ENCODE assay signal across 8 mouse cellular contexts in the genomic region with DNA sequence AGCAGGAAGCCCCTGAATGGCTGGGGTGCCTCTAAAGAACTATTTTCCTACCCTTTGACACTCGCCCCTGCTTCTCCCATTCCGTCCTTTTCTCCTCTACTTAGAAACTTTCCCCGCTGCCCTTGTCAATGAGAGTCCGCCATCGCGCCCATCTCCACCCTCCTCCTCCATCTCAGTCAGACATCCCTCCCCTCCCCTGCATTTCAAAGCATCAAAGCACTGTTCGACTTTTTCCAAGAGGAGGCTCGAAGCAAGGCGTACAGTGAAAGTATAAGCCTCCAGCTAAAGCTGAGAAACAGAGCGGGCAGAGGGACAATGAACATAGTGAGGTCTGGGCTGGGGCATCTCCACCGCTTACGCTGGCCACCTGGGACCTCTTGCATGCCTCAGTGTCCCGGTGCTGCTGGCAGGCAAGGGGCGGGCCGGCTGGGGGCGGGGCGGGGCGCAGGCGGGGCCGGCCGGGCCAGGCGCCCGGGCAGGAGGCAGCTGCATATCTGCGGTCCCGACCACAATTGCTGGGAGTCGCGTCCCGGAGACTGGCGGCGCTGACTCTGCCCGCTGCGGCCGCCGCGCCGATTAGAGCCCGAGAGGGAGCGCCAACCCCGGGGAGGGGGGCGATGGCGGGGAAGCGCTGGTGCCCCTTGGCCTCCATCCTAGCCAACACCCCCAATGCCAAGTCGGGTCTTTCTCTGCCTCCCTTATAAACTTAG. TPM values are rescaled to one million over a fixed set of nuclear protein-coding genes. Genes with fewer than 3 reads are reported as not detected.
A peak's percentile ranks its signal among the peaks of the same experiment; 100 is the strongest.
DNase-seq lines count a peak whose midpoint lies in the region; ATAC-seq and TF ChIP-seq lines count a peak whose summit lies in the region.

No protein-coding gene starts in this region.

- no peaks in the 10 kb centered on the region for H3K9me3 ChIP-seq in forebrain, embryonic 14.5 days (replicated peaks; ENCODE audit: control insufficient read depth, low read length)
- no peaks in the 10 kb centered on the region for H3K9me3 ChIP-seq in hindbrain, embryonic 15.5 days
- no peaks in the 10 kb centered on the region for H3K9me3 ChIP-seq in liver, embryonic 13.5 days (replicated peaks)
- no peaks in the 10 kb centered on the region for H3K9me3 ChIP-seq in neural tube, embryonic 11.5 days (ENCODE audit: control insufficient read depth, low read length)

- no peak for TF ChIP-seq CTCF in bone marrow macrophage, adult 2 months (IDR thresholded peaks at IDR 0.05; ENCODE audit: low read depth, low read length)

- no peaks in the 10 kb centered on the region; the same call in 1 of the 2 replicates for H3K27me3 ChIP-seq in forebrain, embryonic 14.5 days (replicated peaks; ENCODE audit: control insufficient read depth, insufficient read depth, low read length)
- H3K27me3 ChIP-seq in hindbrain, embryonic 15.5 days, result 0 out of 2 replicates have a peak, but pooled peaks cover 5% of the 10 kb centered on the region
- peaks cover 30% of the 10 kb centered on the region for H3K27me3 ChIP-seq in liver, embryonic 13.5 days
- H3K27me3 ChIP-seq in neural tube, embryonic 11.5 days (ENCODE audit: control insufficient read depth, insufficient read depth, low read length), result no peaks in the 10 kb centered on the region

- H3K4me2 ChIP-seq in forebrain, embryonic 14.5 days (ENCODE audit: low read length), result peak overlapping the region; percentile 96
- H3K4me2 ChIP-seq in hindbrain, embryonic 15.5 days, result peak overlapping the region; percentile 97
- peak overlapping the region; percentile 98 for H3K4me2 ChIP-seq in liver, embryonic 13.5 days
- peak overlapping the region; percentile 68 for H3K4me2 ChIP-seq in neural tube, embryonic 11.5 days (ENCODE audit: low read depth)

- peak; percentile 10 to 31 for DNase-seq in right cerebral cortex, adult 2 months (ENCODE audit: low spot score in 2 of 2)
- DNase-seq in right cerebral cortex, postnatal 36 days (ENCODE audit: low spot score in 2 of 2), result no peak
- DNase-seq in forebrain, embryonic 14.5 days (ENCODE audit: low spot score), result peak; percentile 55
- DNase-seq in liver, embryonic 13.5 days, result peak; percentile 56
- DNase-seq in neural tube, embryonic 11.5 days (ENCODE audit: low spot score), result peak; percentile 72
- DNase-seq in thymus, postnatal 4 days, result peak; percentile 67

- no peaks in the 10 kb centered on the region for H3K36me3 ChIP-seq in forebrain, embryonic 14.5 days (ENCODE audit: control insufficient read depth, insufficient read depth, low read length)
- no peaks in the 10 kb centered on the region for H3K36me3 ChIP-seq in hindbrain, embryonic 15.5 days
- H3K36me3 ChIP-seq in liver, embryonic 13.5 days, result no peaks in the 10 kb centered on the region
- no peaks in the 10 kb centered on the region for H3K36me3 ChIP-seq in neural tube, embryonic 11.5 days (ENCODE audit: control insufficient read depth, insufficient read depth, low read length)

- H3K4me3 ChIP-seq in bone marrow macrophage, adult 2 months (ENCODE audit: insufficient read depth, low read length), result peak overlapping the region; percentile 53
- peak overlapping the region; percentile 54 for H3K4me3 ChIP-seq in forebrain, embryonic 14.5 days (ENCODE audit: low read depth, low read length)
- H3K4me3 ChIP-seq in hindbrain, embryonic 15.5 days, result peak overlapping the region; percentile 57
- H3K4me3 ChIP-seq in liver, embryonic 13.5 days (replicated peaks), result peak overlapping the region; percentile 68
- peak overlapping the region; percentile 44 for H3K4me3 ChIP-seq in neural tube, embryonic 11.5 days (ENCODE audit: low read depth, low read length)

- no peak overlapping the region for H3K27ac ChIP-seq in bone marrow macrophage, adult 2 months (ENCODE audit: insufficient read depth, low read depth, low read length)
- no peak overlapping the region for H3K27ac ChIP-seq in forebrain, embryonic 14.5 days (ENCODE audit: low read depth, low read length)
- peak overlapping the region; percentile 54 for H3K27ac ChIP-seq in hindbrain, embryonic 15.5 days (replicated peaks)
- H3K27ac ChIP-seq in liver, embryonic 13.5 days, result peak overlapping the region; percentile 54; the same call in 1 of the 2 replicates
- H3K27ac ChIP-seq in neural tube, embryonic 11.5 days (ENCODE audit: low read depth, low read length), result peak overlapping the region; percentile 30

- ATAC-seq in forebrain, embryonic 14.5 days, result peak; percentile 81
- peak; percentile 72 for ATAC-seq in hindbrain, embryonic 15.5 days (ENCODE audit: low FRiP score, low read depth)
- peak; percentile 89 for ATAC-seq in liver, embryonic 13.5 days (ENCODE audit: low read depth)
- ATAC-seq in neural tube, embryonic 11.5 days (ENCODE audit: insufficient read depth, low FRiP score, low TSS enrichment), result peak; percentile 73

- 0% methylated on average over 40 of the region's 43 CpGs for WGBS in forebrain, embryonic 14.5 days
- under 1% methylated on average over 37 of the region's 43 CpGs for WGBS in hindbrain, embryonic 15.5 days
- 2% methylated on average over 43 of the region's 43 CpGs for WGBS in liver, embryonic 13.5 days (ENCODE audit: insufficient replicate concordance)
- under 1% methylated on average over 41 of the region's 43 CpGs for WGBS in neural tube, embryonic 11.5 days

- TF ChIP-seq POLR2A in bone marrow macrophage, adult 2 months (IDR thresholded peaks at IDR 0.05; ENCODE audit: borderline replicate concordance, low read depth, low read length), result no peak

- H3K4me1 ChIP-seq in bone marrow macrophage, adult 2 months (ENCODE audit: control insufficient read depth, insufficient read depth, low read length), result peaks cover 4% of the 10 kb centered on the region
- peaks cover 7% of the 10 kb centered on the region for H3K4me1 ChIP-seq in forebrain, embryonic 14.5 days (ENCODE audit: control insufficient read depth, insufficient read depth, low read length)
- H3K4me1 ChIP-seq in hindbrain, embryonic 15.5 days (replicated peaks), result peaks cover 15% of the 10 kb centered on the region
- peaks cover 29% of the 10 kb centered on the region for H3K4me1 ChIP-seq in liver, embryonic 13.5 days (replicated peaks)
- no peaks in the 10 kb centered on the region for H3K4me1 ChIP-seq in neural tube, embryonic 11.5 days (ENCODE audit: control insufficient read depth, insufficient read depth, low read length)

- peak overlapping the region; percentile 72 for H3K9ac ChIP-seq in forebrain, embryonic 14.5 days (ENCODE audit: low read length)
- peak overlapping the region; percentile 58 for H3K9ac ChIP-seq in hindbrain, embryonic 15.5 days
- peak overlapping the region; percentile 75 for H3K9ac ChIP-seq in liver, embryonic 13.5 days
- H3K9ac ChIP-seq in neural tube, embryonic 11.5 days (ENCODE audit: low read length), result peak overlapping the region; percentile 64

RNA-seq across cellular contexts. Expression of a gene that starts 9.6 kb away (rescaled TPM):
- polyA plus RNA-seq in bone marrow macrophage, adult 2 months (2012; ENCODE audit: insufficient read depth, insufficient read length, missing spikeins), result 0.25 TPM in 1 of 2 replicates, not detected in the other
- 0.33 and 0.39 TPM in 2 replicates for polyA plus RNA-seq in forebrain, embryonic 14.5 days (2014; fragmentation: Nextera tagmentation; extraction: Ambion mirVana)
- 0.57 and 0.71 TPM in 2 replicates for polyA plus RNA-seq in hindbrain, embryonic 15.5 days (2015; fragmentation: Nextera tagmentation; extraction: Ambion mirVana)
- 0.07 and 0.09 TPM in 2 replicates for polyA plus RNA-seq in liver, embryonic 13.5 days (2015; fragmentation: Nextera tagmentation; extraction: Ambion mirVana)
- polyA plus RNA-seq in neural tube, embryonic 11.5 days (2014; fragmentation: Nextera tagmentation; extraction: Ambion mirVana), result 0.70 and 0.96 TPM in 2 replicates

RNA-seq across cellular contexts. Expression of a gene that starts 26.0 kb away (rescaled TPM):
- polyA plus RNA-seq in bone marrow macrophage, adult 2 months (2012; ENCODE audit: insufficient read depth, insufficient read length, missing spikeins), result 35.7 and 39.7 TPM in 2 replicates
- polyA plus RNA-seq in forebrain, embryonic 14.5 days (2014; fragmentation: Nextera tagmentation; extraction: Ambion mirVana), result 43.2 and 48.2 TPM in 2 replicates
- 36.8 and 37.9 TPM in 2 replicates for polyA plus RNA-seq in hindbrain, embryonic 15.5 days (2015; fragmentation: Nextera tagmentation; extraction: Ambion mirVana)
- 60.9 and 61.9 TPM in 2 replicates for polyA plus RNA-seq in liver, embryonic 13.5 days (2015; fragmentation: Nextera tagmentation; extraction: Ambion mirVana)
- 84.7 and 86.7 TPM in 2 replicates for polyA plus RNA-seq in neural tube, embryonic 11.5 days (2014; fragmentation: Nextera tagmentation; extraction: Ambion mirVana)

RNA-seq across cellular contexts. Expression of a gene that starts 29.3 kb away (rescaled TPM):
- 43.8 and 47.0 TPM in 2 replicates for polyA plus RNA-seq in bone marrow macrophage, adult 2 months (2012; ENCODE audit: insufficient read depth, insufficient read length, missing spikeins)
- 6.6 and 7.0 TPM in 2 replicates for polyA plus RNA-seq in forebrain, embryonic 14.5 days (2014; fragmentation: Nextera tagmentation; extraction: Ambion mirVana)
- 3.4 and 4.0 TPM in 2 replicates for polyA plus RNA-seq in hindbrain, embryonic 15.5 days (2015; fragmentation: Nextera tagmentation; extraction: Ambion mirVana)
- polyA plus RNA-seq in liver, embryonic 13.5 days (2015; fragmentation: Nextera tagmentation; extraction: Ambion mirVana), result 4.0 and 4.3 TPM in 2 replicates
- 10.4 and 11.1 TPM in 2 replicates for polyA plus RNA-seq in neural tube, embryonic 11.5 days (2014; fragmentation: Nextera tagmentation; extraction: Ambion mirVana)

RNA-seq across cellular contexts. Expression of a gene that starts 45.1 kb away (rescaled TPM):
- 41.5 and 46.2 TPM in 2 replicates for polyA plus RNA-seq in bone marrow macrophage, adult 2 months (2012; ENCODE audit: insufficient read depth, insufficient read length, missing spikeins)
- 90.9 and 108 TPM in 2 replicates for polyA plus RNA-seq in forebrain, embryonic 14.5 days (2014; fragmentation: Nextera tagmentation; extraction: Ambion mirVana)
- 92.6 and 94.2 TPM in 2 replicates for polyA plus RNA-seq in hindbrain, embryonic 15.5 days (2015; fragmentation: Nextera tagmentation; extraction: Ambion mirVana)
- polyA plus RNA-seq in liver, embryonic 13.5 days (2015; fragmentation: Nextera tagmentation; extraction: Ambion mirVana), result 46.0 and 48.6 TPM in 2 replicates
- polyA plus RNA-seq in neural tube, embryonic 11.5 days (2014; fragmentation: Nextera tagmentation; extraction: Ambion mirVana), result 92.9 and 102 TPM in 2 replicates

RNA-seq across cellular contexts. Expression of a gene that starts 50.7 kb away (rescaled TPM):
- polyA plus RNA-seq in bone marrow macrophage, adult 2 months (2012; ENCODE audit: insufficient read depth, insufficient read length, missing spikeins), result 542 and 550 TPM in 2 replicates
- 509 and 642 TPM in 2 replicates for polyA plus RNA-seq in forebrain, embryonic 14.5 days (2014; fragmentation: Nextera tagmentation; extraction: Ambion mirVana)
- 460 and 473 TPM in 2 replicates for polyA plus RNA-seq in hindbrain, embryonic 15.5 days (2015; fragmentation: Nextera tagmentation; extraction: Ambion mirVana)
- polyA plus RNA-seq in liver, embryonic 13.5 days (2015; fragmentation: Nextera tagmentation; extraction: Ambion mirVana), result 133 and 151 TPM in 2 replicates
- 386 and 396 TPM in 2 replicates for polyA plus RNA-seq in neural tube, embryonic 11.5 days (2014; fragmentation: Nextera tagmentation; extraction: Ambion mirVana)

Comparison
In these comparisons a context has a peak if more than half of its experiments do, and no peak if none do; other contexts are left out.
1. DNase-seq: peak in right cerebral cortex, adult 2 months (2 of 2), forebrain, embryonic 14.5 days (single experiment), liver, embryonic 13.5 days (single experiment), neural tube, embryonic 11.5 days (single experiment) and thymus, postnatal 4 days (single experiment); none in right cerebral cortex, postnatal 36 days (0 of 2).
2. H3K27ac ChIP-seq: peak in hindbrain, embryonic 15.5 days (single experiment), liver, embryonic 13.5 days (single experiment) and neural tube, embryonic 11.5 days (single experiment); none in bone marrow macrophage, adult 2 months (single experiment) and forebrain, embryonic 14.5 days (single experiment).
3. Peak in every context shown above with its lines, with median percentiles within 50 percentile points of each other: H3K4me3 ChIP-seq, ATAC-seq, H3K4me2 ChIP-seq and H3K9ac ChIP-seq.